Mouse (Mus musculus): ENCODE results near the gene Fndc9. TPM values are rescaled to one million over a fixed set of nuclear protein-coding genes. Genes with fewer than 3 reads are reported as not detected.

The Fndc9 gene
- total and polyA plus RNA-seq, 3 experiments, result not detected

DNA sequence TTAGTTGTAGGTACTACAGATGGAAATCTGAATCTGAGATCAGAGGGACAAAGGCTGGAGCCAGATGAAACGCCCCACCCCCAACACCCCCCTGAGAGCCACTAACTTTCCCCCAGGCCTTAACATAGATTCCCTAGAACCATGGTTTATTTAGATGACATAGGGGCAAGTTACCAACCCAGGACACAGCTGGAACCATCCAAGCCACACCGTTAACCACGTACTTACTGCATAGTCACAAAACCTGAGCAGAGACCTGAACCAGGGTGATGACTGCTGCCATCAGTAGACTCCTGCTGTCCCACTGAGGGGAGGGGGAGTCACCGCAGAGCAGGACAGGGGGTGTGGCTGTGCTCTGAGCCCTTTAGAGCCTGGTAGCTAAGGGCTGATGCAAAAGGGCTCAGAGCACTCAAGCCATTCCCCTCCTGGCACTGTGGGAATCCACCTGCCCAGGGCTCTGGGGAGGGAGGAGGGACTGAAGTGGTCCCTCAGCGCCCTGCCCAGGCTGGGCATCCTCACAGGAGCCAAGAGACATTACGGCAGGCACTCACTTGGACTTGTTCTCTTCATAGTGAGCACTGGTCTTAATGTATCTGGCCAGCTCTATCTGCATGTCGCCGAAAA, 36.8 kb downstream of the Fndc9 start:
- H3K36me3 ChIP-seq (ENCODE audit: control insufficient read depth, insufficient read depth, low read length), result no peaks in the 10 kb centered on the region
- H3K27me3 ChIP-seq (ENCODE audit: control insufficient read depth, insufficient read depth, low read length), result no peaks in the 10 kb centered on the region
- H3K4me1 ChIP-seq (ENCODE audit: control insufficient read depth, insufficient read depth, low read length), result peaks cover 4% of the 10 kb centered on the region; the same call in 1 of the 2 replicates
- H3K27ac ChIP-seq, result no peak overlapping the region
- DNase-seq, result no peak
- no peaks in the 10 kb centered on the region for H3K79me2 ChIP-seq (replicated peaks; ENCODE audit: control insufficient read depth, insufficient read depth, low read length)
- intact Hi-C loops (cut with DNase I), result no loop called here
- 75% methylated on average over 8 of the region's 8 CpGs for WGBS
- H3K4me3 ChIP-seq, result no peak overlapping the region
- TF ChIP-seq EP300 (IDR thresholded peaks at IDR 0.05; ENCODE audit: insufficient read depth, low read depth, low read length) (no peak), POLR2A (IDR thresholded peaks at IDR 0.05; ENCODE audit: insufficient read depth, low read depth, low read length) (no peak), CTCF (IDR thresholded peaks at IDR 0.05) (no peak)
- H3K9ac ChIP-seq (ENCODE audit: low read depth, low read length), result no peak overlapping the region

DNA sequence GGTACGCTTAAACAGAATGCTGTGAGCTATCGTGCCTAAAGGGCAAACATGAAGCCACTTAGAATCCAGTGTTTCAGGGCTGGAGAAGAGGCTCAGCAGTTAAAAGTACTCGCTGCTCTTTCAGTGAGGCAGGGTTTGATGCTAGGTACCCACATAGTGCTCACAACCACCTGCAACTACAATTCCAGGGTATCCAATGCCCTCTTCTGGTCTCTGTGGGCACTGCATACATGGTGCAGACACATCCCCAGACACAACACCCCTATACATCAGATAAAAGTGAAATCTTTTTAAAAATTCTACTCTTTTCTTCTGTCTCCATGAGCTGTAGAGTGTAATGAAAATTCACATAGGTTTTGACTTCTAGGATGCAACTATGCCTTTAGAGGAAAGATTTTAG, 38.6 kb downstream of the Fndc9 start:
- TF ChIP-seq EP300 (IDR thresholded peaks at IDR 0.05; ENCODE audit: insufficient read depth, low read depth, low read length) (no peak), POLR2A (IDR thresholded peaks at IDR 0.05; ENCODE audit: insufficient read depth, low read depth, low read length) (no peak), CTCF (IDR thresholded peaks at IDR 0.05) (no peak)

DNA sequence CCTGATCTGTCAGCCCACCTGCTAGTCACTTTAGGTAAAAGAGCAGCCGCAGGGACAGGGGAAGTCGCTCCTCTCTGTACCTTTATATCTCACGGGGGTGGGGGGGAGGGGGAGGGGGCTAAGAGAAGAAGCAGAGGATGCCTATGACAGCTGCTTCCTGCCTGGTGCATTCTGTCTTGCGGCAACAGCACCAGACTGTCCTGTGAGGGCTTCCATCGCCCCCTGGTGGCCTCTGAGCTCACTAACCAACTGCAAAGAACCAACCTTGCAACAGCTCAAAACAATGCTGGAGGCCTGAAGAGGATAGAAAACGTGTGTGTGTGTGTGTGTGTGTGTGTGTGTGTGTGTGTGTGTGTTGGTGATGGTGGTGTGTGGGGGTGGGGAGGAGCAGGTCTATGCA, 40.0 kb downstream of the Fndc9 start:
- WGBS, result 4% methylated on average over 6 of the region's 6 CpGs

More for the DNA sequence above, 38.6 kb downstream of the Fndc9 start:
- Histone ChIP-seq H3K27me3 (ENCODE audit: control insufficient read depth, insufficient read depth, low read length) (no peaks in the 10 kb centered on the region), H3K27ac (no peak overlapping the region), H3K79me2 (replicated peaks; ENCODE audit: control insufficient read depth, insufficient read depth, low read length) (no peaks in the 10 kb centered on the region), H3K9ac (ENCODE audit: low read depth, low read length) (no peak overlapping the region), H3K36me3 (ENCODE audit: control insufficient read depth, insufficient read depth, low read length) (no peaks in the 10 kb centered on the region; the same call in 1 of the 2 replicates), H3K4me3 (no peak overlapping the region), H3K4me1 (ENCODE audit: control insufficient read depth, insufficient read depth, low read length) (peaks cover 4% of the 10 kb centered on the region; the same call in 1 of the 2 replicates)
- DNase-seq, result no peak
- intact Hi-C loops (cut with DNase I), result loop anchor here (2.0 kb wide), 1 partner anchor 69 kb away; no protein-coding TSS in a partner anchor
- WGBS, result 97% methylated on average over 3 of the region's 3 CpGs

DNA sequence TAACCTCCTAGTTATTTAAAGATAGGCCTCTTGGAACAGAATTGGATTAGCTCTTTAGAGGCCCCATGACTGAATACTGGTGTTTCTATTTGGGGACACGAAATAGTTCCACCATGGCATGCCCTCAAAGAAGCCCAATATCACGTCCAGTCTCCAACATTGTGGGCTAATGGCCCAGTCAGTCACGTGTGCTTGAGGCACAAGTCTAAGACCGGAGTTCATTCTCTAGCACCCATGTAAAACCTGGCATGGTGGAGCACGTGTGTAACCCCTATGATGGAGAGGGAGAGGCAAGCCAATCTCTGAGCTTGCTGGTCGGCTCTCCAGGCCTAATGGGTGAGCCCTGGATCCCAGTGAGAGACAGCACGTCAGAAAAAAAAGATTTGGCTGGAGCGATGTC, 40.8 kb downstream of the Fndc9 start:
- intact Hi-C loops (cut with DNase I), result no loop called here
- DNase-seq, result peak in 1 of 2 experiments; percentile 50
- Histone ChIP-seq H3K27ac (peak overlapping the region; percentile 66), H3K4me1 (ENCODE audit: control insufficient read depth, insufficient read depth, low read length) (peaks cover 4% of the 10 kb centered on the region; the same call in 1 of the 2 replicates), H3K4me3 (no peak overlapping the region), H3K27me3 (ENCODE audit: control insufficient read depth, insufficient read depth, low read length) (no peaks in the 10 kb centered on the region), H3K9ac (ENCODE audit: low read depth, low read length) (no peak overlapping the region), H3K36me3 (ENCODE audit: control insufficient read depth, insufficient read depth, low read length) (no peaks in the 10 kb centered on the region; the same call in 1 of the 2 replicates), H3K79me2 (replicated peaks; ENCODE audit: control insufficient read depth, insufficient read depth, low read length) (no peaks in the 10 kb centered on the region)
- TF ChIP-seq CTCF (IDR thresholded peaks at IDR 0.05) (no peak), EP300 (IDR thresholded peaks at IDR 0.05; ENCODE audit: insufficient read depth, low read depth, low read length) (peak; percentile 79), POLR2A (IDR thresholded peaks at IDR 0.05; ENCODE audit: insufficient read depth, low read depth, low read length) (no peak)
- 68% methylated on average over 8 of the region's 8 CpGs for WGBS

More for the DNA sequence above, 40.0 kb downstream of the Fndc9 start:
- peak; percentile 65 for TF ChIP-seq CTCF (IDR thresholded peaks at IDR 0.05)
- TF ChIP-seq EP300 (IDR thresholded peaks at IDR 0.05; ENCODE audit: insufficient read depth, low read depth, low read length), result no peak
- Histone ChIP-seq H3K27me3 (ENCODE audit: control insufficient read depth, insufficient read depth, low read length) (no peaks in the 10 kb centered on the region), H3K79me2 (replicated peaks; ENCODE audit: control insufficient read depth, insufficient read depth, low read length) (no peaks in the 10 kb centered on the region), H3K9ac (ENCODE audit: low read depth, low read length) (no peak overlapping the region), H3K36me3 (ENCODE audit: control insufficient read depth, insufficient read depth, low read length) (no peaks in the 10 kb centered on the region; the same call in 1 of the 2 replicates), H3K4me1 (ENCODE audit: control insufficient read depth, insufficient read depth, low read length) (peaks cover 4% of the 10 kb centered on the region; the same call in 1 of the 2 replicates), H3K27ac (no peak overlapping the region), H3K4me3 (no peak overlapping the region)
- intact Hi-C loops (cut with DNase I), result loop anchor here (2.0 kb wide), 1 partner anchor 67 kb away; no protein-coding TSS in a partner anchor
- peak; percentile 71 to 72 for DNase-seq

DNA sequence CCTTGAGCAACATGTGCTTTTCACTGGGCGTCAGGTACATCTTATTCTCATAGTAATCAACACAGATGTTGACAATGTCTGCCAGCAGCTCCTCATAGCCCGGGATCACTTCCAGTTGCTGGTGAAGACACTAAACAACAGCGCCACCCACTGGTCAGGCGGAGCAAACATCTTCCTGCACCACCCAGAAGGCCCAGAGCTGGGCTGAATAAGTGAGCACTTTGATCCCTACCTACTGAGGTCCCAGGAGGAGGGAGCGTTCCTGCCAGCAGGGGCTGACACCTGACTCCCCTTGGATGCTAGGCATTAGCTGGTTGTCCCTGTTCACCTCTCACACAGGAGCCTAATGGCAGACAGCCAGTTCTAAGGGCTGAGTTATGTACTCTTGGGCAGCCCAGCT, 41.4 kb downstream of the Fndc9 start:
- Histone ChIP-seq H3K27ac (peak overlapping the region; percentile 26; the same call in 1 of the 2 replicates), H3K79me2 (replicated peaks; ENCODE audit: control insufficient read depth, insufficient read depth, low read length) (no peaks in the 10 kb centered on the region), H3K4me1 (ENCODE audit: control insufficient read depth, insufficient read depth, low read length) (peaks cover 4% of the 10 kb centered on the region; the same call in 1 of the 2 replicates), H3K9ac (ENCODE audit: low read depth, low read length) (no peak overlapping the region), H3K36me3 (ENCODE audit: control insufficient read depth, insufficient read depth, low read length) (no peaks in the 10 kb centered on the region; the same call in 1 of the 2 replicates), H3K27me3 (ENCODE audit: control insufficient read depth, insufficient read depth, low read length) (no peaks in the 10 kb centered on the region), H3K4me3 (no peak overlapping the region)
- intact Hi-C loops (cut with DNase I), result no loop called here
- TF ChIP-seq POLR2A (IDR thresholded peaks at IDR 0.05; ENCODE audit: insufficient read depth, low read depth, low read length) (no peak), CTCF (IDR thresholded peaks at IDR 0.05) (peak; percentile 50), EP300 (IDR thresholded peaks at IDR 0.05; ENCODE audit: insufficient read depth, low read depth, low read length) (no peak)
- DNase-seq, result peak; percentile 30 to 32
- 44% methylated on average over 5 of the region's 5 CpGs for WGBS

DNA sequence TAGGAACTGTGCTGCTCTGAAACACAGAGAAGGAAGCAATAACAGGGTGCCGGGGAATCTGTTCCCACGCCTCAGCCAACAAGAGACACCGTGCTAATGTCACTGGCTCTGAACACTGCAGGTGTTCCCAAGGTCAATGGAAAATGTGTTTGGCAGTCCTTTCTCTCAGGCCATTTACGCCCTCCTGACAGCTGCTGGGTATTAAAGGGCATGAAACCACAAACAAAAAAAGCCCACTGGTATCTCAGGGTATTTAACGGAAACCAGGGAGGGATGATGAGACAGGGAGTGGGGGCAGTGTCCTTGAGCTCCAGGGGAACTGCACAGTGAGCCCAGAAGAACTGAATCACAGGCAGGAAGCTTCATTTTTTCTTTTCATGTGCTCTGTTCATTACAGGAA, 42.8 kb downstream of the Fndc9 start:
- DNase-seq, result no peak
- WGBS, result 45% methylated on average over 5 of the region's 5 CpGs
- peak overlapping the region; percentile 41; the same call in 1 of the 2 replicates for H3K27ac ChIP-seq
- no peaks in the 10 kb centered on the region; the same call in 1 of the 2 replicates for H3K36me3 ChIP-seq (ENCODE audit: control insufficient read depth, insufficient read depth, low read length)
- intact Hi-C loops (cut with DNase I), result no loop called here
- no peak overlapping the region for H3K4me3 ChIP-seq
- peaks cover 4% of the 10 kb centered on the region; the same call in 1 of the 2 replicates for H3K4me1 ChIP-seq (ENCODE audit: control insufficient read depth, insufficient read depth, low read length)
- H3K79me2 ChIP-seq (replicated peaks; ENCODE audit: control insufficient read depth, insufficient read depth, low read length), result no peaks in the 10 kb centered on the region
- TF ChIP-seq CTCF (IDR thresholded peaks at IDR 0.05) (no peak), EP300 (IDR thresholded peaks at IDR 0.05; ENCODE audit: insufficient read depth, low read depth, low read length) (0 out of 2 replicates have a peak, but pooled peaks have one; percentile 61)
- no peak overlapping the region for H3K9ac ChIP-seq (ENCODE audit: low read depth, low read length)
- H3K27me3 ChIP-seq (ENCODE audit: control insufficient read depth, insufficient read depth, low read length), result no peaks in the 10 kb centered on the region
